Mouse (Mus musculus) hindbrain, embryonic 11.5 days (tissue): Measurements from ENCODE around the gene Ctsz. TPM values are rescaled to one million over a fixed set of nuclear protein-coding genes. Genes with fewer than 3 reads are reported as not detected.

ENCODE experiments used
- ATAC-seq: fragments of 200-750 bp; cut with Nextera tagmentation; 2 replicates; pipeline ENCODE4 v1.8.0; 2017; ENCODE audit warnings: mild to moderate bottlenecking, moderate TSS enrichment, moderate library complexity; ENCODE audit not compliant: low FRiP score
- DNase-seq: peaks from one replicate; pipeline ENCODE4 v3.0.0-alpha.2; 2015; ENCODE audit warnings: low spot score
- H3K27ac ChIP-seq: fragments of 300-500 bp; sonication (generic); 2 replicates; pipeline ENCODE4 v1.5.1; 2014; ENCODE audit warnings: mild to moderate bottlenecking, low read depth, low read length
- H3K27me3 ChIP-seq: fragments of 300-500 bp; sonication (generic); 2 replicates; pipeline ENCODE4 v1.6.1; 2014; ENCODE audit warnings: mild to moderate bottlenecking, low read length, moderate library complexity, mixed read lengths; ENCODE audit not compliant: control insufficient read depth, insufficient read depth
- H3K36me3 ChIP-seq: fragments of 300-500 bp; sonication (generic); 2 replicates; pipeline ENCODE4 v1.6.1; 2014; ENCODE audit warnings: mild to moderate bottlenecking, low read length, moderate library complexity, mixed read lengths; ENCODE audit not compliant: control insufficient read depth, insufficient read depth
- H3K4me1 ChIP-seq: fragments of 300-500 bp; sonication (generic); replicated peaks from 2 replicates; pipeline ENCODE4 v1.6.1; 2014; ENCODE audit warnings: low read length, mixed read lengths; ENCODE audit not compliant: control insufficient read depth, insufficient read depth
- H3K4me2 ChIP-seq: fragments of 300-500 bp; sonication (generic); replicated peaks from 2 replicates; pipeline ENCODE4 v1.6.1; 2014; ENCODE audit warnings: mild to moderate bottlenecking, low read depth, low read length
- H3K4me3 ChIP-seq: fragments of 300-500 bp; sonication (generic); 2 replicates; pipeline ENCODE4 v1.5.1; 2014; ENCODE audit warnings: low read depth, low read length
- H3K9ac ChIP-seq: fragments of 300-500 bp; sonication (generic); 2 replicates; pipeline ENCODE4 v1.6.1; 2014; ENCODE audit warnings: low read depth, low read length
- H3K9me3 ChIP-seq: fragments of 300-500 bp; sonication (generic); 2 replicates; pipeline ENCODE4 v1.6.1; 2016; ENCODE audit warnings: low read length; ENCODE audit not compliant: control insufficient read depth
- WGBS: fragments of 180-500 bp; shearing (Covaris S2); extraction: QIAGEN DNeasy Blood & Tissue Kit; methylation state at CpG from one replicate; pipeline ENCODE4 v1.1.7; 2014; 5-methylcytosine and 5-hydroxymethylcytosine counted together
- polyA plus RNA-seq: library from polyadenylated mRNA; unstranded; fragments of >200 nt; fragmentation: Nextera tagmentation; extraction: Ambion mirVana; gene quantifications from 2 replicates; pipeline ENCODE4 v1.2.1, GENCODE M21; 2014

Ctsz gene
- polyA plus RNA-seq, 1 experiment from 2014 or later, result 90.2 TPM

DNA sequence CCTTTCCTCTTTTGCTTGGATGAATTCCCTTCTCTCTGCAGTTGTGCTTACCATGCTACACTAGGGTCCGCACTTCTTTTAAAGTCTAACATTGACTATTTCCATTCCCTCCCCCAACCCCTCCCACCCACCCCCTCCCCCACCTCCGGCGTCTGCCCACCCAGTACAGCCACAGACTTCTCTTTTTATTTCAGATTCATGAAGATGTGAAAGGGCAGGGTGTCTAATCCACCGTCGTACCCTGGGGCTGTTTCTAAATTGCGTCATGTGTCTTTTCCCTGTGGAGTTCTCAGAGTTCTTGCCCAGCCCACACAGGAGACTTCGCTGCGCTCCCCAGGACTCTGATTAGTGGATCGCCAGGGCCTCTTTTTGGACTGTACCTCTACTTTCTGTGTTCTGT lies 46.3 kb downstream of the Ctsz start:
- Histone ChIP-seq H3K4me2 (no peak overlapping the region), H3K36me3 (no peaks in the 10 kb centered on the region), H3K27ac (no peak overlapping the region), H3K9me3 (no peaks in the 10 kb centered on the region), H3K4me1 (no peaks in the 10 kb centered on the region), H3K9ac (no peak overlapping the region), H3K4me3 (no peak overlapping the region), H3K27me3 (no peaks in the 10 kb centered on the region)
- 70% methylated on average over 9 of the region's 9 CpGs for WGBS
- DNase-seq, result no peak
- no peak for ATAC-seq

DNA sequence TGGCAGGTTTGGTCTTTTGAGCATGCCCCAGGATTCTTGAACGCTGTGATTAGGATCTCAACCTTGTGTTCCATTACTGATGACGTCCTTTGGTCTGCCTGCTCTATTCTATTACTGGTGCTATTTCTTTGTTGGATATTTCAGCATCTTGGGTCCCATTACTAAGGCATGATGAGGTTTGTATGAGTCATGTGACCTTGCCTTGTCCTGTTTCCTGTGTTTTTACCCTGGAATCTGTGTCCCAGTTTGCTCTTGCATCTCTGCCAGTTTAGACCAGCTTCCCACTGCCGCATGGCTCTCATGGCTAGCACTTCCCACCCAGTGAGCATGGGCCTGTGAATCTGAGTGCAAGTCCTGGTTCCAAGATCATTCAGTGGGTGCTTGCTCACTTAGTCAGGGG lies 46.9 kb downstream of the Ctsz start:
- no peak overlapping the region for H3K4me2 ChIP-seq
- no peak for DNase-seq
- H3K4me3 ChIP-seq, result no peak overlapping the region
- no peaks in the 10 kb centered on the region for H3K9me3 ChIP-seq
- H3K9ac ChIP-seq, result no peak overlapping the region
- no peaks in the 10 kb centered on the region for H3K27me3 ChIP-seq
- no peaks in the 10 kb centered on the region for H3K36me3 ChIP-seq
- no peak overlapping the region for H3K27ac ChIP-seq
- H3K4me1 ChIP-seq, result no peaks in the 10 kb centered on the region
- ATAC-seq, result no peak
- WGBS, result 96% methylated on average over 3 of the region's 3 CpGs

DNA sequence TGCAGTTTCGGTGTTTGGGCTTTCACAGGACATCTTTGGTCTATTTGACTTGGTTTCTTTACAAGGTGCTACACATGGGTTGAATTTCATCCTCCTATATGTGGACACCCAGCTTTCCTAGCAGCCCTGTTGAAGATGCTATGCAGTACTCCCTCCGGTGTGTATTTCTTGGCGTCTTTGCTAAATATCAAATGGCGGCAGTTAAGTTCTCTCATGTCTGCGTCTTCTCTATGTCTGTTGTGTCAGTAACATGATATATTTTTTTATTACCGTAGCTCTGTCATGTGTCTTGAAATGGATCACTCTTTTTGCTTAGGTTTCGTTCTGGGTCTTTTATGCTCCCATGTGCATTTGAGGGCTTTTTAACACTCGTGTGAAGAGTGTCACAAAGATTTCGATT lies 57.8 kb downstream of the Ctsz start:
- 87% methylated on average over 9 of the region's 9 CpGs for WGBS
- Histone ChIP-seq H3K27ac (no peak overlapping the region), H3K4me1 (no peaks in the 10 kb centered on the region), H3K9me3 (no peaks in the 10 kb centered on the region), H3K27me3 (no peaks in the 10 kb centered on the region), H3K4me3 (no peak overlapping the region), H3K9ac (no peak overlapping the region), H3K4me2 (no peak overlapping the region), H3K36me3 (no peaks in the 10 kb centered on the region)
- DNase-seq, result no peak
- no peak for ATAC-seq

Other genes starting within 250 kb of the Ctsz start
- gene Gnas, start 154.7 kb downstream of the Ctsz start, polyA plus RNA-seq, result 1,233 and 1,244 TPM in 2 replicates
- 17.6 and 22.8 TPM in 2 replicates for gene Gm20721, start 92.3 kb downstream of the Ctsz start, polyA plus RNA-seq
- 158 and 163 TPM in 2 replicates for gene Nelfcd, start 23.2 kb downstream of the Ctsz start, polyA plus RNA-seq
- gene Tubb1, start 11.7 kb upstream of the Ctsz start, polyA plus RNA-seq, result 5.3 and 5.7 TPM in 2 replicates
- gene Atp5e, start 25.1 kb upstream of the Ctsz start, polyA plus RNA-seq, result 686 and 740 TPM in 2 replicates
- 130 and 141 TPM in 2 replicates for gene Prelid3b, start 34.0 kb upstream of the Ctsz start, polyA plus RNA-seq
- not detected in 2 replicates for gene Zfp831, start 204.5 kb upstream of the Ctsz start, polyA plus RNA-seq